Mouse (Mus musculus) thymus, postnatal 0 days (tissue): ENCODE measurements at regions not wholly inside any gene's neighbourhood (a gene's known extent, or its start where the extent isn't known, plus 50 kb on each side); places are given as distances from the start of the nearest gene placed in this dataset.

Experiments used
- DNase-seq: peaks from one replicate; pipeline ENCODE4 v3.0.0-alpha.2; 2015; ENCODE audit warnings: low spot score

- DNase-seq, result no peak
These were observed 59.7 kb upstream of the Tgm3 start for GRCm38 (mm10) chr2:129952486-129952885.

GRCm38 (mm10) chr2:129955260-129955691 is 56.9 kb upstream of the Tgm3 start:
- no peak for DNase-seq

- DNase-seq, result no peak
These were observed 54.0 kb upstream of the Tgm3 start for GRCm38 (mm10) chr2:129958120-129958519.

DNA sequence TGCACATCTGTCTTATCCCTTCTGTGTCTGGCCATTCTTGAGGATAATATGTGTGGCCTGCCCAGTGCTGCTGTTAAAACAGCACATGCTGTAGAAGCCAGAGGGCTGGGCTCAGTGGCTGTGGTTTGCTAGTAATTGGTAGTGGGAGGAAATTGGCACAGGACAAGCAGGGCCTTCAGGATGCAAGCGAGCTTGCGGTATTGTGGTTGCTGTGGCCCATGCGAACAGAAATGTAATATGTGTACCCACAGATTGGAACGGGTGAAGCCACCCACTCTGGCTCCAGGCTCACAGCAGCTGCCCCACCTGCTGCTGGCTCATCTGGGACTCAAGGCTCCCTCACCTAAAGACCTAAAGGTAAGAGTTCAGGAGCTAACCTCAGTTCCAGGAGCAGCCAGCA is 51.8 kb upstream of the Tgm3 start:
- DNase-seq, result peak; percentile 10

GRCm38 (mm10) chr2:129961522-129961921 is 50.6 kb upstream of the Tgm3 start:
- DNase-seq, result no peak
